Mouse (Mus musculus): Measurements from ENCODE around the gene Krt16.

- TF ChIP-seq GATA1 (IDR thresholded peaks at IDR 0.05; ENCODE audit: borderline replicate concordance, low read length) (no peak), FLI1 (IDR thresholded peaks at IDR 0.05; ENCODE audit: low read length) (no peak)
Measured at GRCm38 (mm10) chr11:100297801-100298200, 49.1 kb upstream of the Krt16 start.
